31 mouse cellular contexts compared by ENCODE assay signal in the genomic region with DNA sequence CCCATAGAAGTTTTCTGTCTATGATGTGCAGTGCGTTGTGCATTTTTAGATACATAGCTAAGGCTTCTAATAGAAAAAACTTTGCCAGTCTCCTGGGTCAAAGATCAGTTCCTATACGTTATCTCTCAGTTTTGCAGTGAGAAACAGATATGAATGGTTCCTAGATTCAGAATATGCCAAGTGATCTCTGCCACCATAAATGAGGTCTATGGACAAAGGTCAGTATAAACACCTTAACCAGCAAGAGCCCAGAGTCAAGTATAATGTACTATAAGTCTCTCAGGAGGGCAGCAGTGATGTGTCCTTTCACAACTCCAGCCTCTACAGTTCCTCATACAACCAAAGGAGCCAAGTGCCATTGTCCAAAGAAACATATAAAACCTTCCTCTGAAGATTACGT. TPM values are rescaled to one million over a fixed set of nuclear protein-coding genes. Genes with fewer than 3 reads are reported as not detected.
A peak's percentile ranks its signal among the peaks of the same experiment; 100 is the strongest.
DNase-seq lines count a peak whose midpoint lies in the region; ATAC-seq and TF ChIP-seq lines count a peak whose summit lies in the region.
"Had no signal": no experiment of that assay in that cellular context is flagged by ENCODE, and none has a peak within 500 bp of the region (broad histone marks: within the 10 kb centered on the region; RNA-seq: fewer than 3 reads in every experiment).

No protein-coding gene starts in this region.

- no peak overlapping the region for H3K27ac ChIP-seq in intestine, embryonic 15.5 days
- peak overlapping the region; percentile 69 for H3K27ac ChIP-seq in intestine, postnatal 0 days (ENCODE audit: low read depth, low read length)
- H3K27ac ChIP-seq: embryonic facial prominence, embryonic 13.5 days; embryonic facial prominence, embryonic 15.5 days; forebrain, embryonic 13.5 days; forebrain, embryonic 15.5 days had no signal

- H3K4me1 ChIP-seq in intestine, embryonic 15.5 days (replicated peaks): 0 out of 2 replicates have a peak, but pooled peaks cover 2% of the 10 kb centered on the region
- H3K4me1 ChIP-seq in intestine, postnatal 0 days (replicated peaks; ENCODE audit: control insufficient read depth, insufficient read depth, low read length): peaks cover 4% of the 10 kb centered on the region; the same call in 1 of the 2 replicates
- H3K4me1 ChIP-seq: embryonic facial prominence, embryonic 13.5 days; embryonic facial prominence, embryonic 15.5 days; forebrain, embryonic 13.5 days; forebrain, embryonic 15.5 days had no signal

- no peaks in the 10 kb centered on the region for H3K27me3 ChIP-seq in intestine, embryonic 15.5 days (replicated peaks)
- no peaks in the 10 kb centered on the region for H3K27me3 ChIP-seq in intestine, postnatal 0 days (replicated peaks; ENCODE audit: control insufficient read depth, insufficient read depth, low read length)
- H3K27me3 ChIP-seq: CH12.LX; embryonic facial prominence, embryonic 13.5 days; embryonic facial prominence, embryonic 15.5 days; forebrain, embryonic 13.5 days; forebrain, embryonic 15.5 days; Patski had no signal

- peak; percentile 78 for ATAC-seq in intestine, embryonic 15.5 days
- peak; percentile 71 for ATAC-seq in intestine, postnatal 0 days
- ATAC-seq: activated CD4-positive, CD25-positive, alpha-beta regulatory T cell, adult 4 months; CD4-positive, CD25-positive, alpha-beta regulatory T cell, adult 4 months; forebrain, embryonic 13.5 days; forebrain, embryonic 15.5 days; forebrain, postnatal 0 days; Patski had no signal

- no peak overlapping the region for H3K4me3 ChIP-seq in intestine, embryonic 15.5 days (replicated peaks)
- H3K4me3 ChIP-seq in intestine, postnatal 0 days (ENCODE audit: low read depth, low read length): no peak overlapping the region
- H3K4me3 ChIP-seq: embryonic facial prominence, embryonic 13.5 days; embryonic facial prominence, embryonic 15.5 days; erythroblast, embryonic 14.5 days; forebrain, embryonic 13.5 days; forebrain, embryonic 15.5 days had no signal

- 71% methylated on average over 3 of the region's 3 CpGs for WGBS in intestine, embryonic 15.5 days
- WGBS in intestine, postnatal 0 days: 41% methylated on average over 3 of the region's 3 CpGs

- H3K9me3 ChIP-seq in intestine, embryonic 15.5 days: no peaks in the 10 kb centered on the region
- H3K9me3 ChIP-seq in intestine, postnatal 0 days (ENCODE audit: control insufficient read depth): no peaks in the 10 kb centered on the region
- H3K9me3 ChIP-seq: embryonic facial prominence, embryonic 13.5 days; embryonic facial prominence, embryonic 15.5 days; forebrain, embryonic 13.5 days; forebrain, embryonic 15.5 days; G1E had no signal

- H3K9ac ChIP-seq in intestine, embryonic 15.5 days: no peak overlapping the region
- H3K9ac ChIP-seq in intestine, postnatal 0 days (ENCODE audit: low read depth, low read length): no peak overlapping the region
- H3K9ac ChIP-seq: embryonic facial prominence, embryonic 13.5 days; embryonic facial prominence, embryonic 15.5 days; forebrain, embryonic 13.5 days; forebrain, embryonic 15.5 days; forebrain, postnatal 0 days had no signal

- TF ChIP-seq CTCF in intestine, postnatal 0 days (IDR thresholded peaks at IDR 0.05; ENCODE audit: low read depth): peak; percentile 28; the same call in 1 of the 2 replicates

- no peak overlapping the region for H3K4me2 ChIP-seq in intestine, embryonic 15.5 days (replicated peaks)
- peak overlapping the region; percentile 50 for H3K4me2 ChIP-seq in intestine, postnatal 0 days (replicated peaks; ENCODE audit: low read depth)
- H3K4me2 ChIP-seq: embryonic facial prominence, embryonic 13.5 days; embryonic facial prominence, embryonic 15.5 days; forebrain, embryonic 13.5 days; forebrain, embryonic 15.5 days had no signal

- no peaks in the 10 kb centered on the region for H3K36me3 ChIP-seq in intestine, embryonic 15.5 days
- no peaks in the 10 kb centered on the region; the same call in 1 of the 2 replicates for H3K36me3 ChIP-seq in intestine, postnatal 0 days (ENCODE audit: control insufficient read depth, insufficient read depth)
- H3K36me3 ChIP-seq: embryonic facial prominence, embryonic 13.5 days; embryonic facial prominence, embryonic 15.5 days; forebrain, embryonic 15.5 days; G1E had no signal

- DNase-seq in heart, adult 11 months: peak; percentile 30
- no peak for DNase-seq in heart, adult 18-20 months
- DNase-seq in kidney, adult 8-10 months: no peak
- DNase-seq in cerebellum, adult 9-11 months: no peak
- DNase-seq: adrenal gland, adult 8-10 months; adrenal gland, postnatal 14 days; adrenal gland, postnatal 36 days; B cell, adult 2 months; cerebellum, adult 11-12 months; cerebellum, adult 2 months; cerebellum, adult 9-10 months; cerebellum, postnatal 14 days; cerebellum, postnatal 36 days; embryo, embryonic 11 days; forebrain, postnatal 0 days had no signal

RNA-seq across cellular contexts. Expression of a gene that starts 1.2 kb away (rescaled TPM):
- 1 to 10 TPM; 1.6 to 2.2 TPM for total RNA-seq in heart, adult 18-20 months (2021)
- polyA plus RNA-seq in intestine, embryonic 15.5 days (2015; fragmentation: Nextera tagmentation; extraction: Ambion mirVana): 25.4 and 34.4 TPM in 2 replicates
- 161 and 172 TPM in 2 replicates for polyA plus RNA-seq in intestine, postnatal 0 days (2015; fragmentation: Nextera tagmentation; extraction: Ambion mirVana)
- total RNA-seq: common myeloid progenitor, adult 5-6 weeks; forebrain, postnatal 0 days had no signal
- polyA plus RNA-seq: activated CD4-positive, CD25-positive, alpha-beta regulatory T cell, adult 4 months; CD4-positive, CD25-positive, alpha-beta regulatory T cell, adult 4 months; erythroblast, embryonic 14.5 days; forebrain, embryonic 11.5 days; forebrain, embryonic 13.5 days; forebrain, embryonic 15.5 days; forebrain, postnatal 0 days; G1E; Patski had no signal

RNA-seq across cellular contexts. Expression of a gene that starts 19.9 kb away (rescaled TPM):
- not detected for total RNA-seq in heart, adult 18-20 months (2021)
- polyA plus RNA-seq in intestine, embryonic 15.5 days (2015; fragmentation: Nextera tagmentation; extraction: Ambion mirVana): not detected in 2 replicates
- not detected in 2 replicates for polyA plus RNA-seq in intestine, postnatal 0 days (2015; fragmentation: Nextera tagmentation; extraction: Ambion mirVana)
- total RNA-seq: adrenal gland, adult 18-20 months; adrenal gland, adult 8-10 months; adrenal gland, postnatal 14 days; adrenal gland, postnatal 36 days; common myeloid progenitor, adult 5-6 weeks; forebrain, postnatal 0 days had no signal
- polyA plus RNA-seq: activated CD4-positive, CD25-positive, alpha-beta regulatory T cell, adult 4 months; CD4-positive, CD25-positive, alpha-beta regulatory T cell, adult 4 months; cerebellum, adult 2 months; embryonic facial prominence, embryonic 11.5 days; embryonic facial prominence, embryonic 13.5 days; erythroblast, embryonic 14.5 days; forebrain, embryonic 11.5 days; forebrain, embryonic 13.5 days; forebrain, embryonic 15.5 days; forebrain, postnatal 0 days; G1E; Patski had no signal

RNA-seq across cellular contexts. Expression of a gene that starts 34.2 kb away (rescaled TPM):
- 1 to 10 TPM; 3.2 to 5.0 TPM for total RNA-seq in heart, adult 18-20 months (2021)
- polyA plus RNA-seq in intestine, embryonic 15.5 days (2015; fragmentation: Nextera tagmentation; extraction: Ambion mirVana): 0.54 and 0.82 TPM in 2 replicates
- 1.1 and 1.2 TPM in 2 replicates for polyA plus RNA-seq in intestine, postnatal 0 days (2015; fragmentation: Nextera tagmentation; extraction: Ambion mirVana)
- polyA plus RNA-seq: embryonic facial prominence, embryonic 11.5 days; forebrain, embryonic 11.5 days; forebrain, embryonic 13.5 days; forebrain, embryonic 15.5 days; Patski had no signal
